Comparison of ENCODE assay signal across 18 mouse cellular contexts in genomic region chr10:107698716-107699115, GRCm38 (mm10). TPM values are rescaled to one million over a fixed set of nuclear protein-coding genes. Genes with fewer than 3 reads are reported as not detected.
"Had no signal": no experiment of that assay in that cellular context is flagged by ENCODE, and none has a peak within 500 bp of the region (broad histone marks: within the 10 kb centered on the region; RNA-seq: fewer than 3 reads in every experiment).

No protein-coding gene starts in this region.

- H3K4me1 ChIP-seq: neural tube, embryonic 13.5 days; neural tube, embryonic 15.5 days; stomach, embryonic 15.5 days had no signal

- DNase-seq: retina, postnatal 1 day; right cerebral cortex, adult 18-20 months; right cerebral cortex, postnatal 14 days; right cerebral cortex, postnatal 25 days; right cerebral cortex, postnatal 4 days; spleen, adult 18-20 months; thymus, adult 18-20 months; thymus, adult 2 months; thymus, postnatal 14 days; thymus, postnatal 25 days; thymus, postnatal 36 days; thymus, postnatal 4 days had no signal

- H3K9me3 ChIP-seq: neural tube, embryonic 13.5 days; neural tube, embryonic 15.5 days; stomach, embryonic 15.5 days had no signal

- H3K27me3 ChIP-seq: neural tube, embryonic 13.5 days; neural tube, embryonic 15.5 days; stomach, embryonic 15.5 days had no signal

- H3K4me2 ChIP-seq: neural tube, embryonic 13.5 days; neural tube, embryonic 15.5 days; stomach, embryonic 15.5 days had no signal

- H3K9ac ChIP-seq: neural tube, embryonic 13.5 days; neural tube, embryonic 15.5 days; stomach, embryonic 15.5 days had no signal

- H3K4me3 ChIP-seq: neural tube, embryonic 13.5 days; neural tube, embryonic 15.5 days; stomach, embryonic 15.5 days had no signal

- H3K36me3 ChIP-seq: neural tube, embryonic 13.5 days; neural tube, embryonic 15.5 days; stomach, embryonic 15.5 days had no signal

- H3K27ac ChIP-seq: neural tube, embryonic 13.5 days; neural tube, embryonic 15.5 days; stomach, embryonic 15.5 days; stomach, postnatal 0 days had no signal

RNA-seq across cellular contexts. Expression of gene Ptprq, which starts 21.1 kb away (rescaled TPM):
- polyA plus RNA-seq: small intestine, adult 2 months; spleen, adult 2 months had no signal
